Mouse (Mus musculus): Measurements from ENCODE around the gene Mad2l2. TPM values are rescaled to one million over a fixed set of nuclear protein-coding genes. Genes with fewer than 3 reads are reported as not detected.
"Not testable (repeated sequence)": the region's sequence is repeated elsewhere in the genome, so short reads cannot be mapped to it uniquely, and the experiment has no call there.

Gene Mad2l2
- polyA plus RNA-seq, 1 experiment from 2014 or later = 116 TPM

- Histone ChIP-seq H3K27ac (replicated peaks) (no peak overlapping the region), H3K4me2 (no peak overlapping the region), H3K4me1 (replicated peaks) (peaks cover 34% of the 10 kb centered on the region), H3K36me3 (peaks cover 60% of the 10 kb centered on the region), H3K9me3 (no peaks in the 10 kb centered on the region), H3K9ac (no peak overlapping the region), H3K4me3 (no peak overlapping the region), H3K27me3 (no peaks in the 10 kb centered on the region)
- ATAC-seq (ENCODE audit: low read depth) = no peak
- WGBS = 86% methylated on average over 12 of the region's 12 CpGs
Measured at GRCm38 (mm10) chr4:148112519-148112918, 17.7 kb upstream of the Mad2l2 start.

DNA sequence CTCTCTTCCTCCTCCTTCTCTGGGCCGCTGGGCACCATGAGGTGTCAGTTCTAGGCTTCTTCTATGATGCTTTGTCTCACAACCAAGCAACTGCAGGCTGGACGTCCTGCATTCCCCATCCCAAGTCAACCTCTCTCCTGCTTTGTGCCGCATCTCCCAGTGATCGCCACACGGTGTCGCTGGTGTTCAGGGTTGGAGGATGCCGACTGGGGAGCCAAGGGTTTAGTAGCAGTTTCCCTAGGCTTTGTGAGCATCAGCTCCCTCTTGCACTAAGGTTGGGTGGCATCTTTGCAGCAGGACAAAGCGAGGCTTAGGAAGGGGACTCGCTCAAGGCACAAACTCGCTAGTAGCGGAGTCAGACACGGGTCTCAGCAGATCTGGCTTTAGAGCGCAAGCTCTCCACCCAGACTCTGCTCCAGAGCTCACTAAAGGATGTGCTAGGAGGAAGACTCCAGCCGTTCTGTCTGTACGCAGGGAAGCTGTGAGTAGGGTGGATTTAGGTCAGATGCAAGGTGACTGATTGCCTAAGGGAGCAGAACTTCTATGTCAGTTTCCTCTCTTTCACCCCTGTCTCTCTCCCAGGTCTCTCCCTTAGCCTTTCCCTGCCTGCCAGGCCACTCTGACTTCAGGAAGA, 15.3 kb upstream of the Mad2l2 start:
- 4% methylated on average over 15 of the region's 15 CpGs for WGBS
- Histone ChIP-seq H3K36me3 (peaks cover 36% of the 10 kb centered on the region), H3K9ac (peak overlapping the region; percentile 49), H3K27me3 (no peaks in the 10 kb centered on the region), H3K4me1 (replicated peaks) (peaks cover 25% of the 10 kb centered on the region), H3K27ac (replicated peaks) (peak overlapping the region; percentile 67), H3K4me2 (peak overlapping the region; percentile 31; the same call in 1 of the 2 replicates), H3K4me3 (no peak overlapping the region), H3K9me3 (no peaks in the 10 kb centered on the region)
- peak; percentile 67 for ATAC-seq (ENCODE audit: low read depth)

- WGBS = 6% methylated on average over 15 of the region's 15 CpGs
- peaks cover 30% of the 10 kb centered on the region for H3K36me3 ChIP-seq
- H3K9me3 ChIP-seq = no peaks in the 10 kb centered on the region
- peak overlapping the region; percentile 31; the same call in 1 of the 2 replicates for H3K4me2 ChIP-seq
- H3K4me1 ChIP-seq (replicated peaks) = peaks cover 26% of the 10 kb centered on the region
- H3K4me3 ChIP-seq = no peak overlapping the region
- ATAC-seq (ENCODE audit: low read depth) = 0 out of 2 replicates have a peak, but pooled peaks have one; percentile 34
- H3K27ac ChIP-seq (replicated peaks) = peak overlapping the region; percentile 67
- H3K9ac ChIP-seq = peak overlapping the region; percentile 49
- H3K27me3 ChIP-seq = no peaks in the 10 kb centered on the region
Measured at GRCm38 (mm10) chr4:148115467-148115866, 14.7 kb upstream of the Mad2l2 start.

DNA sequence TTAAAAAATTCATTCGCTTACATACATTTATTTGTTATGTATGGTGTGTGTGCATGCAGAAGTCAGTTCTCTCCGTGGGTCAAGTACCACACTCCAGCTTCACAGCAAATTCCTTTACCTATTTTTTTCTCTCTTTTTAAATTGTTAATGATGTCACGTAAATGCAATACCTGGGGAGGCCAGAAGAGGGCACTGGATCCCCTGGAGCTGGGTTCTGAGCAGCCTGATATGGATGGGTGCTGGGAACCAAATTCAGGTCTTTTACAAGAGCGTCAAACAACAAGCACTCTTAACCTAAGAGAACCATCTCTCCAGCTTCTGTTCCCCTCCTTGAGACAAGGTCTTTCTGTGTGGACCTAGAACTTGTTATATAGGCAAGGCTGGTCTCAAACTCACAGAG, 13.5 kb upstream of the Mad2l2 start:
- peaks cover 38% of the 10 kb centered on the region for H3K4me1 ChIP-seq (replicated peaks)
- H3K4me3 ChIP-seq = no peak overlapping the region
- no peak overlapping the region for H3K9ac ChIP-seq
- no peak overlapping the region for H3K4me2 ChIP-seq
- H3K27ac ChIP-seq (replicated peaks) = no peak overlapping the region
- ATAC-seq (ENCODE audit: low read depth) = no peak
- no peaks in the 10 kb centered on the region for H3K9me3 ChIP-seq
- peaks cover 24% of the 10 kb centered on the region for H3K36me3 ChIP-seq
- 77% methylated on average over 4 of the region's 4 CpGs for WGBS
- H3K27me3 ChIP-seq = no peaks in the 10 kb centered on the region

DNA sequence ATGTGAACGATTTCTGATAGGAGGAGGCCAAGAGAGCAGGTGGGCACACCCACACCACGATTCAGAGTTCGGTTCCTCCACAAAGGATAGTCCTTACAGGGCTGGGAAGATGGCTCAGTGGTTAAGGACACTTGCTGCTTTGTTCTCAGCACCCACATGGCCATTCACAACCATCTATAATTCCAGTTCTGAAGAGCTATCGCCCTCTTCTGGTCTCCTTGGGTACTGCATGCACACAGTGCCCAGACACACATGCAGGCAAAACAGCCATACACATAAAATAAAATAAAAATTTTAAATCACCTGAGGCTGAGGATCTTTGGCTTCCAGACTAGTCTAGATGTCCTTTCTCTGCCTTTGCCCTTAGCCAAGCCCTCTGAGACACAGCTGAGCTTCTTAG, 12.8 kb upstream of the Mad2l2 start:
- Histone ChIP-seq H3K27ac (replicated peaks) (peak overlapping the region; percentile 50; the same call in 1 of the 2 replicates), H3K27me3 (no peaks in the 10 kb centered on the region), H3K4me3 (no peak overlapping the region), H3K4me1 (replicated peaks) (peaks cover 45% of the 10 kb centered on the region), H3K36me3 (peaks cover 18% of the 10 kb centered on the region), H3K9ac (no peak overlapping the region), H3K4me2 (no peak overlapping the region), H3K9me3 (no peaks in the 10 kb centered on the region)
- no peak for ATAC-seq (ENCODE audit: low read depth)
- WGBS = 77% methylated on average over 4 of the region's 4 CpGs

DNA sequence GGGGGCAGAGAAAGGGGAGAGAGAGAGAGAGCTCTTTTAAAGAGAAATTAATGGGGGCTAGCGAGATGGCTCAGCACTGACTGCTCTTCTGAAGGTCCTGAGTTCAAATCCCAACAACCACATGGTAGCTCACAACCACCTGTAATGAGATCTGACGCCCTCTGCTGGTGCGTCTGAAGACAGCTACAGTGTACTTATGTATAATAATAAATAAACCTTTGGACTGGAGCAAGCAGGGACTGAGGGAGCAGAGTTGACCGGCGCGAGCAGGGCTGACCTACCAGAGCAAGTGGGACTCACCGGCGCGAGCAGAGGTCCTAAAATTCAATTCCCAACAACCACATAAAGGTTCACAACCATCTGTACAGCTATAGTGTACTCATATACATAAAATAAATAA, 10.6 kb upstream of the Mad2l2 start:
- peaks cover 62% of the 10 kb centered on the region for H3K4me1 ChIP-seq (replicated peaks)
- not testable (repeated sequence) for H3K27me3 ChIP-seq; H3K27ac ChIP-seq (replicated peaks); H3K9ac ChIP-seq; H3K9me3 ChIP-seq; H3K4me3 ChIP-seq; H3K4me2 ChIP-seq; ATAC-seq (ENCODE audit: low read depth); H3K36me3 ChIP-seq
- 90% methylated on average over 9 of the region's 9 CpGs for WGBS

GRCm38 (mm10) chr4:148120555-148120954, 9.6 kb upstream of the Mad2l2 start:
- Histone ChIP-seq H3K36me3 (no peaks in the 10 kb centered on the region; the same call in 1 of the 2 replicates), H3K4me1 (replicated peaks) (peaks cover 61% of the 10 kb centered on the region), H3K27me3 (no peaks in the 10 kb centered on the region), H3K27ac (replicated peaks) (peak overlapping the region; percentile 79), H3K4me2 (no peak overlapping the region), H3K4me3 (no peak overlapping the region), H3K9me3 (no peaks in the 10 kb centered on the region), H3K9ac (no peak overlapping the region)
- WGBS = 82% methylated on average over 9 of the region's 9 CpGs
- ATAC-seq (ENCODE audit: low read depth) = no peak

DNA sequence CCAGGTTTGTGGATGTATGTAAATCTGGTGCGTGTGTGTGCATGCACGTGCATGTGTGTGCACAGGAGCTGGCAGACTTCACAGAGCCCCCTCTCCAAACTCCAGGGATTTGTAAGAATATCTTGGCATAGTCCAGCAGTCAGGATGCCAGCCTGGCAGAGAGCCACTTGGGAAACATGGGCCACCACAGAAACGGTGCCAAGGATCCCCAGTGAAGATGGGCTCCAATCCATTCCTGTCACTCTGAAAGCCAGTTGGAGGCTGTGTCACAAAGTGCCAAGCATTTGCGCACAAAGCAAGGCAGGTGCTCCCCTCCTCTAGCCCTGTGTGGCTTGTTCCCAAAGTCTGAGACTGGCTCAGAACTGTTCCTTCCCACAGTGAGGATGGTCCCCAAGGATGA, 8.8 kb upstream of the Mad2l2 start:
- 63% methylated on average over 4 of the region's 4 CpGs for WGBS
- Histone ChIP-seq H3K9me3 (no peaks in the 10 kb centered on the region), H3K27ac (replicated peaks) (peak overlapping the region; percentile 79), H3K9ac (0 out of 2 replicates have a peak overlapping the region, but pooled peaks have one; percentile 34), H3K36me3 (no peaks in the 10 kb centered on the region; the same call in 1 of the 2 replicates), H3K4me1 (replicated peaks) (peaks cover 66% of the 10 kb centered on the region), H3K4me3 (no peak overlapping the region), H3K4me2 (no peak overlapping the region), H3K27me3 (no peaks in the 10 kb centered on the region)
- peak; percentile 29; the same call in 1 of the 2 replicates for ATAC-seq (ENCODE audit: low read depth)

DNA sequence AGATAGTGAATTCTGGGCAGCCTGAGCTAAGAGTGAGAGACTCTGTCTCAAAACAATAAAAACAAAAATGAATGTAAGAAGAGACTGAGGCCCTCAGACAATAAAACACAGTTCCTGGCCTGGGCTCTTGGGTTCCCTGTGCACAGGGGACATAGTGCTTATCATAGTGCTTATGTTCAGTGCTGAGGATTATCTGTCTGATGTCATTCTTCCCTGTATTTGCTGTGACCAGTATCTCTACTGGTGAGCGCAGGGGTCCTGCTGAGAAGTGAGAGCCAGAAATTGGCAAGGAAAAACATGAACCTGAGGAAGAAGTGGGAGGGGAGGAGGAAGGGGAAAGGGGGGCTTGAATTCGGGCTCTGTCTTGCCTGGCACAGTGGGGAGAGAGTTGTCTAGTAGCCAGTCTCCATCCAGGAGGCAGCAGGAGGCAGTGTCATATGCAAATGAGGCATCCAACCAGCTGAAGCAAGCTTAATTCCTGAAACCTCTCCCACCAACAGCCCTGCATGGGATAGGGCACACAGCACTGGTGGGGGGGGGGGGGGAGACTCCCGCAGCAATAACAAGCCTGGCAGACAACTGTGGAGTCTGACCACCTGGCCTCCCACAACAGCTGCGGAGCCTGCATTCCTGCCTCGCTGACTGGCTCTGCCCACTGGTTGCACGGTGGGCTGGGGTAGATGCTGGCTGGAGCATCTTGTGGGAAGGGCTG, 8.0 kb upstream of the Mad2l2 start:
- H3K4me1 ChIP-seq (replicated peaks) = peaks cover 74% of the 10 kb centered on the region
- no peak overlapping the region for H3K4me3 ChIP-seq
- no peaks in the 10 kb centered on the region for H3K9me3 ChIP-seq
- peak overlapping the region; percentile 34; the same call in 1 of the 2 replicates for H3K9ac ChIP-seq
- H3K27me3 ChIP-seq = no peaks in the 10 kb centered on the region
- peak; percentile 78 for ATAC-seq (ENCODE audit: low read depth)
- 8% methylated on average over 6 of the region's 6 CpGs for WGBS
- no peaks in the 10 kb centered on the region; the same call in 1 of the 2 replicates for H3K36me3 ChIP-seq
- no peak overlapping the region for H3K4me2 ChIP-seq
- peak overlapping the region; percentile 79 for H3K27ac ChIP-seq (replicated peaks)

GRCm38 (mm10) chr4:148122694-148123066, 7.5 kb upstream of the Mad2l2 start:
- peak overlapping the region; percentile 31; the same call in 1 of the 2 replicates for H3K9ac ChIP-seq

GRCm38 (mm10) chr4:148128241-148128640, 1.9 kb upstream of the Mad2l2 start:
- Histone ChIP-seq H3K9me3 (no peaks in the 10 kb centered on the region), H3K4me3 (peak overlapping the region; percentile 76), H3K4me2 (peak overlapping the region; percentile 76), H3K36me3 (no peaks in the 10 kb centered on the region), H3K27ac (replicated peaks) (peak overlapping the region; percentile 99), H3K9ac (peak overlapping the region; percentile 99), H3K4me1 (replicated peaks) (peaks cover 81% of the 10 kb centered on the region), H3K27me3 (peaks cover 3% of the 10 kb centered on the region; the same call in 1 of the 2 replicates)
- no peak for ATAC-seq (ENCODE audit: low read depth)
- WGBS = 54% methylated on average over 1 of the region's 1 CpGs

More at GRCm38 (mm10) chr4:148122694-148123066, 7.5 kb upstream of the Mad2l2 start:
- Histone ChIP-seq H3K27ac (replicated peaks) (peak overlapping the region; percentile 63), H3K4me1 (replicated peaks) (peaks cover 80% of the 10 kb centered on the region), H3K4me2 (no peak overlapping the region), H3K27me3 (no peaks in the 10 kb centered on the region), H3K4me3 (no peak overlapping the region), H3K36me3 (no peaks in the 10 kb centered on the region), H3K9me3 (no peaks in the 10 kb centered on the region)
- 46% methylated on average over 3 of the region's 3 CpGs for WGBS
- ATAC-seq (ENCODE audit: low read depth) = no peak

DNA sequence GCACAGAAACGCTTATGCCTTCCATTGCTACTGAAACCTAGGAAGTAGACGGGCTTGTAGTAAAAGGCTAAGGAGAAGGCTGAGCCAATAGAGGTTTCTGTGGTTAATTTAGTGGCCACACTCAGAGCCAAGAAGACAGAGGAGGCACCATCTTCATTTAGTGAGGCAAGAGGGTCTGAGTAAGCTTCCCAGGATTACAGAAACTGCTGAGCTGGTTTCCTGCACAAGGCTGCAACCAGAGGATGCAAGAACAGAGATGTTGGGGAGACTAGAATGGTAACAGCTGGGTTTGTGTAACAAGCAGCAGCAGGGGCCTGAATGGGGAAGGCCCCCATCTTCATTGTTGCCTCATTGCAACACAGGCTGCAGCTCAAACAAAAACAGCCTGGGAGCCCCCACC, 1.5 kb upstream of the Mad2l2 start:
- Histone ChIP-seq H3K4me3 (peak overlapping the region; percentile 76), H3K27ac (replicated peaks) (peak overlapping the region; percentile 99), H3K9ac (peak overlapping the region; percentile 99), H3K4me1 (replicated peaks) (peaks cover 76% of the 10 kb centered on the region), H3K4me2 (peak overlapping the region; percentile 76), H3K9me3 (no peaks in the 10 kb centered on the region), H3K36me3 (no peaks in the 10 kb centered on the region), H3K27me3 (peaks cover 3% of the 10 kb centered on the region; the same call in 1 of the 2 replicates)
- WGBS = 58% methylated on average over 2 of the region's 2 CpGs
- no peak for ATAC-seq (ENCODE audit: low read depth)
